Mouse (Mus musculus) stomach, embryonic 15.5 days (tissue): Measurements from ENCODE around the gene Ddit4. TPM values are rescaled to one million over a fixed set of nuclear protein-coding genes. Genes with fewer than 3 reads are reported as not detected.

Source experiments
- ATAC-seq: fragments of 200-750 bp; cut with Nextera tagmentation; 2 replicates; pipeline ENCODE4 v1.8.0; 2017; ENCODE audit warnings: low read depth, moderate number of reproducible peaks, moderate TSS enrichment; ENCODE audit not compliant: insufficient read depth, low FRiP score
- H3K27ac ChIP-seq: fragments of 300-500 bp; sonication (generic); 2 replicates; pipeline ENCODE4 v1.5.1; 2015; ENCODE audit warnings: mild to moderate bottlenecking, inconsistent platforms
- H3K27me3 ChIP-seq: fragments of 300-500 bp; sonication (generic); replicated peaks from 2 replicates; pipeline ENCODE4 v1.6.1; 2015; ENCODE audit warnings: inconsistent platforms
- H3K36me3 ChIP-seq: fragments of 300-500 bp; sonication (generic); 2 replicates; pipeline ENCODE4 v1.6.1; 2015; ENCODE audit warnings: inconsistent platforms
- H3K4me1 ChIP-seq: fragments of 300-500 bp; sonication (generic); 2 replicates; pipeline ENCODE4 v1.6.1; 2015; ENCODE audit warnings: inconsistent platforms
- H3K4me2 ChIP-seq: fragments of 300-500 bp; sonication (generic); 2 replicates; pipeline ENCODE4 v1.6.1; 2015; ENCODE audit warnings: mild to moderate bottlenecking, inconsistent platforms
- H3K4me3 ChIP-seq: fragments of 300-500 bp; sonication (generic); replicated peaks from 2 replicates; pipeline ENCODE4 v1.5.1; 2015; ENCODE audit warnings: inconsistent platforms
- H3K9ac ChIP-seq: fragments of 300-500 bp; sonication (generic); 2 replicates; pipeline ENCODE4 v1.6.1; 2015; ENCODE audit warnings: inconsistent platforms
- H3K9me3 ChIP-seq: fragments of 300-500 bp; sonication (generic); 2 replicates; pipeline ENCODE4 v1.6.1; 2016; ENCODE audit warnings: inconsistent platforms
- WGBS: fragments of 180-500 bp; shearing (Covaris S2); methylation state at CpG from one replicate; pipeline ENCODE4 v1.1.7; 2015; 5-methylcytosine and 5-hydroxymethylcytosine counted together
- polyA plus RNA-seq: library from polyadenylated mRNA; unstranded; fragments of >200 nt; fragmentation: Nextera tagmentation; extraction: Ambion mirVana; gene quantifications from 2 replicates; pipeline ENCODE4 v1.2.1, GENCODE M21; 2015

The Ddit4 gene
- polyA plus RNA-seq, 1 experiment from 2014 or later, result 45.8 TPM

- Histone ChIP-seq H3K27ac (no peak overlapping the region), H3K4me3 (no peak overlapping the region), H3K9me3 (no peaks in the 10 kb centered on the region), H3K36me3 (no peaks in the 10 kb centered on the region), H3K4me2 (no peak overlapping the region), H3K4me1 (peaks cover 30% of the 10 kb centered on the region), H3K9ac (no peak overlapping the region), H3K27me3 (no peaks in the 10 kb centered on the region)
- WGBS, result 96% methylated on average over 3 of the region's 3 CpGs
- ATAC-seq, result no peak
These were observed 6.2 kb downstream of the Ddit4 start for GRCm38 (mm10) chr10:59945416-59945815.

GRCm38 (mm10) chr10:59943421-59943989 lies 8.1 kb downstream of the Ddit4 start:
- WGBS, result 29% methylated on average over 13 of the region's 13 CpGs
- H3K9ac ChIP-seq, result no peak overlapping the region
- H3K27ac ChIP-seq, result peak overlapping the region; percentile 62
- peak overlapping the region; percentile 15 for H3K4me3 ChIP-seq
- no peaks in the 10 kb centered on the region for H3K36me3 ChIP-seq
- H3K27me3 ChIP-seq, result no peaks in the 10 kb centered on the region
- ATAC-seq, result peak; percentile 79
- peaks cover 18% of the 10 kb centered on the region for H3K4me1 ChIP-seq
- H3K4me2 ChIP-seq, result peak overlapping the region; percentile 57
- H3K9me3 ChIP-seq, result no peaks in the 10 kb centered on the region

GRCm38 (mm10) chr10:59942847-59943420 lies 8.7 kb downstream of the Ddit4 start:
- H3K9ac ChIP-seq, result no peak overlapping the region
- H3K36me3 ChIP-seq, result no peaks in the 10 kb centered on the region
- H3K4me1 ChIP-seq, result peaks cover 18% of the 10 kb centered on the region
- H3K27ac ChIP-seq, result peak overlapping the region; percentile 62
- H3K4me3 ChIP-seq, result peak overlapping the region; percentile 15
- 2% methylated on average over 16 of the region's 16 CpGs for WGBS
- H3K4me2 ChIP-seq, result peak overlapping the region; percentile 57
- no peaks in the 10 kb centered on the region for H3K9me3 ChIP-seq
- H3K27me3 ChIP-seq, result no peaks in the 10 kb centered on the region
- peak; percentile 51 for ATAC-seq

GRCm38 (mm10) chr10:59942281-59942846 lies 9.3 kb downstream of the Ddit4 start:
- 36% methylated on average over 21 of the region's 21 CpGs for WGBS
- peaks cover 18% of the 10 kb centered on the region for H3K4me1 ChIP-seq
- H3K4me2 ChIP-seq, result peak overlapping the region; percentile 57
- H3K27ac ChIP-seq, result peak overlapping the region; percentile 62; the same call in 1 of the 2 replicates
- H3K36me3 ChIP-seq, result no peaks in the 10 kb centered on the region
- peak overlapping the region; percentile 15 for H3K4me3 ChIP-seq
- H3K9ac ChIP-seq, result no peak overlapping the region
- H3K9me3 ChIP-seq, result no peaks in the 10 kb centered on the region
- no peak for ATAC-seq
- H3K27me3 ChIP-seq, result no peaks in the 10 kb centered on the region

- H3K4me3 ChIP-seq, result no peak overlapping the region
- ATAC-seq, result no peak
- H3K27me3 ChIP-seq, result no peaks in the 10 kb centered on the region
- H3K4me2 ChIP-seq, result no peak overlapping the region
- H3K27ac ChIP-seq, result no peak overlapping the region
- no peaks in the 10 kb centered on the region for H3K9me3 ChIP-seq
- peaks cover 30% of the 10 kb centered on the region for H3K4me1 ChIP-seq
- no peak overlapping the region for H3K9ac ChIP-seq
- 71% methylated on average over 1 of the region's 1 CpGs for WGBS
- H3K36me3 ChIP-seq, result no peaks in the 10 kb centered on the region
These were observed 12.6 kb downstream of the Ddit4 start for GRCm38 (mm10) chr10:59939081-59939480.

GRCm38 (mm10) chr10:59938662-59939061 lies 13.0 kb downstream of the Ddit4 start:
- no peaks in the 10 kb centered on the region for H3K36me3 ChIP-seq
- H3K27ac ChIP-seq, result no peak overlapping the region
- H3K27me3 ChIP-seq, result no peaks in the 10 kb centered on the region
- no peaks in the 10 kb centered on the region for H3K9me3 ChIP-seq
- 77% methylated on average over 5 of the region's 5 CpGs for WGBS
- peaks cover 27% of the 10 kb centered on the region for H3K4me1 ChIP-seq
- ATAC-seq, result no peak
- no peak overlapping the region for H3K9ac ChIP-seq
- H3K4me2 ChIP-seq, result no peak overlapping the region
- H3K4me3 ChIP-seq, result no peak overlapping the region

GRCm38 (mm10) chr10:59936058-59936856 lies 15.4 kb downstream of the Ddit4 start:
- Histone ChIP-seq H3K9ac (no peak overlapping the region), H3K4me1 (peaks cover 13% of the 10 kb centered on the region; the same call in 1 of the 2 replicates), H3K36me3 (no peaks in the 10 kb centered on the region), H3K27me3 (no peaks in the 10 kb centered on the region), H3K27ac (no peak overlapping the region; the same call in 1 of the 2 replicates), H3K4me3 (no peak overlapping the region), H3K4me2 (no peak overlapping the region), H3K9me3 (no peaks in the 10 kb centered on the region)
- peak; percentile 23; the same call in 1 of the 2 replicates for ATAC-seq
- WGBS, result 52% methylated on average over 8 of the region's 8 CpGs

GRCm38 (mm10) chr10:59934039-59934438 lies 17.6 kb downstream of the Ddit4 start:
- no peaks in the 10 kb centered on the region for H3K9me3 ChIP-seq
- H3K4me3 ChIP-seq, result no peak overlapping the region
- H3K36me3 ChIP-seq, result no peaks in the 10 kb centered on the region
- no peak overlapping the region for H3K9ac ChIP-seq
- 50% methylated on average over 3 of the region's 3 CpGs for WGBS
- H3K4me1 ChIP-seq, result peaks cover 13% of the 10 kb centered on the region; the same call in 1 of the 2 replicates
- H3K4me2 ChIP-seq, result no peak overlapping the region
- no peaks in the 10 kb centered on the region for H3K27me3 ChIP-seq
- no peak for ATAC-seq
- no peak overlapping the region for H3K27ac ChIP-seq

- 74% methylated on average over 6 of the region's 6 CpGs for WGBS
- no peak overlapping the region for H3K4me3 ChIP-seq
- H3K4me2 ChIP-seq, result no peak overlapping the region
- H3K9ac ChIP-seq, result no peak overlapping the region
- H3K9me3 ChIP-seq, result no peaks in the 10 kb centered on the region
- H3K4me1 ChIP-seq, result peaks cover 13% of the 10 kb centered on the region; the same call in 1 of the 2 replicates
- no peaks in the 10 kb centered on the region for H3K36me3 ChIP-seq
- no peak for ATAC-seq
- no peaks in the 10 kb centered on the region for H3K27me3 ChIP-seq
- no peak overlapping the region for H3K27ac ChIP-seq
These were observed 19.1 kb downstream of the Ddit4 start for GRCm38 (mm10) chr10:59932521-59932920.

GRCm38 (mm10) chr10:59930996-59931395 lies 20.6 kb downstream of the Ddit4 start:
- Histone ChIP-seq H3K36me3 (no peaks in the 10 kb centered on the region), H3K4me1 (peaks cover 6% of the 10 kb centered on the region; the same call in 1 of the 2 replicates), H3K9ac (no peak overlapping the region), H3K4me3 (no peak overlapping the region), H3K27me3 (no peaks in the 10 kb centered on the region), H3K27ac (no peak overlapping the region), H3K9me3 (no peaks in the 10 kb centered on the region), H3K4me2 (peak overlapping the region; percentile 5; the same call in 1 of the 2 replicates)
- ATAC-seq, result peak; percentile 40; the same call in 1 of the 2 replicates
- 30% methylated on average over 10 of the region's 10 CpGs for WGBS

- Histone ChIP-seq H3K4me2 (no peak overlapping the region), H3K27me3 (no peaks in the 10 kb centered on the region), H3K9ac (no peak overlapping the region), H3K4me1 (peaks cover 10% of the 10 kb centered on the region), H3K4me3 (no peak overlapping the region), H3K9me3 (no peaks in the 10 kb centered on the region), H3K27ac (no peak overlapping the region), H3K36me3 (no peaks in the 10 kb centered on the region)
- ATAC-seq, result no peak
- 84% methylated on average over 7 of the region's 7 CpGs for WGBS
These were observed 22.4 kb downstream of the Ddit4 start for GRCm38 (mm10) chr10:59929205-59929604.

- no peak overlapping the region for H3K27ac ChIP-seq
- H3K9me3 ChIP-seq, result no peaks in the 10 kb centered on the region
- no peak overlapping the region for H3K9ac ChIP-seq
- 31% methylated on average over 3 of the region's 3 CpGs for WGBS
- H3K27me3 ChIP-seq, result no peaks in the 10 kb centered on the region
- no peak overlapping the region for H3K4me2 ChIP-seq
- H3K36me3 ChIP-seq, result no peaks in the 10 kb centered on the region
- no peak for ATAC-seq
- H3K4me3 ChIP-seq, result no peak overlapping the region
- H3K4me1 ChIP-seq, result peaks cover 37% of the 10 kb centered on the region
These were observed 27.3 kb downstream of the Ddit4 start for GRCm38 (mm10) chr10:59924305-59924704.
